In the genomic region with DNA sequence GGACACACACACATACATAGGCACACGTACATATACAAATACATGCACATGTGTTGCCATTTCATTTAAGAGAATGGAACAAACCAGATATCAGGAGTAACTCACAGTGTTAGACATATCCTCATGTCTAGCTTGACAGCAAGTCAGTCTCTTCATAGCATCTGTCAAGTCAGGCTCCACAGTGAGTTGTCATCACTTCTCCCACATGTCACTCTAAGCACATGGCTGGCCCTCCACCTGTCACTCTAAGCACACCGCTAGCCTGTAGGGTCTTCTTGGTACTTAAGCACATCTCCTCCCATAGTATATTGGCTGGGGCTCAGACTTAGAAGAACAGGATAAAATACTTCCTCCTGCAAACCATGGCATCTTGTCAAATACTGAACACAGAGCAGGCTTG, we compare ENCODE assay signal across 33 mouse cellular contexts.
"Had no signal": no experiment of that assay in that cellular context is flagged by ENCODE, and none has a peak within 500 bp of the region (broad histone marks: within the 10 kb centered on the region; RNA-seq: fewer than 3 reads in every experiment).

No protein-coding gene starts in this region.

- H3K9ac ChIP-seq: heart, embryonic 12.5 days; heart, embryonic 13.5 days; heart, embryonic 15.5 days; hindbrain, embryonic 12.5 days; hindbrain, embryonic 13.5 days; hindbrain, embryonic 14.5 days; hindbrain, embryonic 15.5 days; intestine, embryonic 15.5 days; kidney, embryonic 15.5 days had no signal

- H3K4me3 ChIP-seq: heart, embryonic 12.5 days; heart, embryonic 13.5 days; heart, embryonic 15.5 days; hindbrain, embryonic 10.5 days; hindbrain, embryonic 12.5 days; hindbrain, embryonic 13.5 days; hindbrain, embryonic 15.5 days; intestine, embryonic 15.5 days; kidney, embryonic 15.5 days; layer of hippocampus, adult 2 months; left cerebral cortex, adult 2 months had no signal

- H3K36me3 ChIP-seq: heart, embryonic 12.5 days; heart, embryonic 13.5 days; heart, embryonic 15.5 days; hindbrain, embryonic 10.5 days; hindbrain, embryonic 12.5 days; hindbrain, embryonic 13.5 days; hindbrain, embryonic 15.5 days; intestine, embryonic 15.5 days; kidney, embryonic 15.5 days had no signal

- DNase-seq: heart, postnatal 10 days; heart, postnatal 14 days; heart, postnatal 4 days; kidney, adult 11 months; kidney, adult 18-20 months; kidney, adult 2 months; kidney, adult 8-10 months; kidney, adult 9 months; kidney, postnatal 10 days; kidney, postnatal 14 days; kidney, postnatal 25 days; kidney, postnatal 36 days; kidney, postnatal 4 days; layer of hippocampus, postnatal 36 days had no signal

- H3K27me3 ChIP-seq: heart, embryonic 12.5 days; heart, embryonic 13.5 days; heart, embryonic 15.5 days; hindbrain, embryonic 12.5 days; hindbrain, embryonic 13.5 days; hindbrain, embryonic 15.5 days; intestine, embryonic 15.5 days; kidney, embryonic 15.5 days had no signal

- H3K27ac ChIP-seq: heart, embryonic 13.5 days; heart, embryonic 15.5 days; hindbrain, embryonic 10.5 days; hindbrain, embryonic 12.5 days; hindbrain, embryonic 13.5 days; hindbrain, embryonic 14.5 days; hindbrain, embryonic 15.5 days; hindbrain, postnatal 0 days; intestine, embryonic 15.5 days; kidney, embryonic 15.5 days; kidney, postnatal 0 days; layer of hippocampus, adult 2 months; left cerebral cortex, adult 2 months had no signal

- ATAC-seq: hindbrain, embryonic 16.5 days; hindbrain, postnatal 0 days; inflammation-experienced regulatory T-cells, adult 6 months; intestine, embryonic 15.5 days; intestine, embryonic 16.5 days; intestine, postnatal 0 days had no signal

- H3K4me1 ChIP-seq: heart, embryonic 12.5 days; heart, embryonic 13.5 days; heart, embryonic 15.5 days; hindbrain, embryonic 10.5 days; hindbrain, embryonic 12.5 days; hindbrain, embryonic 13.5 days; hindbrain, embryonic 15.5 days; intestine, embryonic 15.5 days; kidney, embryonic 15.5 days had no signal

- H3K9me3 ChIP-seq: heart, embryonic 12.5 days; heart, embryonic 13.5 days; heart, embryonic 15.5 days; hindbrain, embryonic 10.5 days; hindbrain, embryonic 12.5 days; hindbrain, embryonic 13.5 days; hindbrain, embryonic 15.5 days; intestine, embryonic 15.5 days; kidney, embryonic 15.5 days had no signal

- H3K4me2 ChIP-seq: heart, embryonic 11.5 days; heart, embryonic 12.5 days; heart, embryonic 13.5 days; heart, embryonic 15.5 days; hindbrain, embryonic 12.5 days; hindbrain, embryonic 13.5 days; hindbrain, embryonic 14.5 days; hindbrain, embryonic 15.5 days; intestine, embryonic 15.5 days; kidney, embryonic 15.5 days had no signal
